Mouse (Mus musculus) right cerebral cortex, postnatal 10 days (tissue): Measurements from ENCODE around the gene Coro1c.
"Not testable (repeated sequence)": the region's sequence is repeated elsewhere in the genome, so short reads cannot be mapped to it uniquely, and the experiment has no call there.

Experiments used
- DNase-seq, 2 experiments: peaks; one replicate each; pipeline ENCODE4 v3.0.0; 2021; ENCODE audit warnings: low spot score in 2 of 2

Gene Coro1c

GRCm38 (mm10) chr5:113829566-113830291 is 78.8 kb downstream of the Coro1c start:
- DNase-seq: no peak

DNA sequence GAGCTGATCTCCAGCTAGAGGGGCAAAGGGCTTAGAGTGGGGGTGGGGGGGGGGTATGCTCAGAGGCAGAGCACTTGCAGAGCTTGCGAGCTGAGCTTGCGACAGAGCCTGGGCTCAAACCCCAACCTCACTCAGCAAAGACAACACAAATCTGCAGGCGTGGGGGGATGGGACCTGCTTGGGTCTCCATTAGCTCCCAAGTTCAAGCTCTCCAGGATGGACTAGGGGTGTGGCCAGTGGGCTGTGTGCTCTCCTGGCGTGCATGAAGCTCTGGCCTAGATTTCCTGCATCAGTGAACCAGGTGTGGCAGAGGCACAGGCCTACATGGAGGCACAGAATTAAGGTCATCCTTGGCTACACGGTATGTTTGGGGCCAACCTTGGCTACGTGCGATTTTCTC is 80.1 kb downstream of the Coro1c start:
- no peak for DNase-seq

DNA sequence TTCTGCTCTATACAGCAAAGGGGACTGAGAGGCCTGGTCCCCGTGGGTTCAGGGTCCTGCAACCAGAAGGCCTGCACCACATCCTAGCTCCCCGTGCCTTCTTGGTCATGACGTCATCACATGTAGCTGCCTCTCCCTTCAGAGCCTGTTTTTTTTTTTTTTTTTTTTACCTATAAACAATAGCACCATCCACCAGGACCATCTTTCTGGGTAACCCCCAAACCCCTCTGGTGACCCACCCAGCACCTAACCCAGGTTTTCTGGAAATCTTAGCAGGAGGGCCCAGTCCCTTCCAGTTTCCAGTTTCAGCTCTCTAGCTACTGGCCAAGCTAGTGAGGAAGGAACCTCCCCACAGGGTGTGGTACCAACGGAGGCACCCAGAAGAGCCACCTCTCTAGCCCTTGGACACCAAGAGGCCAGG is 80.6 kb downstream of the Coro1c start:
- DNase-seq: no peak

DNA sequence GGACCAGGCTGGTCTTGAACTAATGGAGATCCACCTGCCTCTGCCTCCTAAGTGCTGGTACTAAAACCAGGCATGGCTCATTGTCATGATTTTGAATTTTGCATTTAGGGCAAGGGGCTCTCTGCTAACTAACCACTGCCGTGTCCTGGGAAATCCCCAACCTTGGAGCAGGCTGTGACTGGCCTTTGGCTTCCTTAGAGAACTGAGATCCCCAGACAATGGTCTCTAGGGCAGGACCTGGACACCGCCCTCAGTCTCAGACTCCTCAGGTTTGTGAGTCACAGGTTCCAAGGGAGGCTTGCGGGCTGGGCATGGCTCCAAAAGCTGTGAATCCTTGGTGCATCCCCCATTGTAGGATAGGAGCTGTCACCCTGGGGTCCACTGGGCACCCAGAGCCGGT is 81.9 kb downstream of the Coro1c start:
- no peak for DNase-seq

- no peak for DNase-seq
Observed at GRCm38 (mm10) chr5:113825558-113825957, 83.0 kb downstream of the Coro1c start.

DNA sequence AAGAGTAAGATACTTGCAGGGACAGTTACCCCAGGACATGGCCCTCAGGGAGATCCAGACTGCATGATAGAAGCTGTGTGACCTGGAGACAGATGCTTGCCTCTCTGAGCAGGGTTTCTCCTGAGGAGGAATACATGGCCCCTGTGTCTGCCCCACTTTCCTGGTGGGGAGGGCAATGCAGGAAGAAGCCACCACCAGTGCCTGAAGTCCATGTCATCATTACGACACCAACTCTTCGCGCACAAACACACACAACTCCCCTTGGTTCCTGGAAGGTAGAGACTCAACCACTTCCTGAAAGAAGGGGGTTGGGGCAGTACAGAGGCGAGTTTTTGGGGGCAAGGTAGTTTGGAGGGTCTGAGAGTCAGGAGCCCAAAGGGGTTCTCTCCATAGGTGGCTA is 84.3 kb downstream of the Coro1c start:
- DNase-seq: no peak

DNA sequence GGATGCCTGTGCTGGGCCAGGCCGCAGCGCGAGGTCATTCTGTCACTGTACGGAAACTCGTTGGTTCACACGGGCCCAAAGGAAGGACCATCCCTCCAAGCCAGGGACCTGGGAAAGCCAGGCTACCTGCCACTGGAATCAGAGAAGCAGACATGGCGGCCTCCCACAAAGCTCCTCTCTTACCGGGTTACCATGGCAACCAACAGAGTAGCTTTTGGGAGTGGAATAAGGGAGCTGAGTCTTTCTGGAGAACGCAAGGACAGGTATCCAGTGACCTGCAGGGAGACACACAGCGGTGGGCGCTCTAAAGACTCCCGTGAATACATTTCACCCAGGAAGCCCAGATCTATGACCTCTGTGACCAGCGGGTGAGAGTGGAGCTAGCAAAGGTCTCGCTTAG is 90.0 kb downstream of the Coro1c start:
- peak in 1 of 2 experiments; percentile 51 for DNase-seq

DNA sequence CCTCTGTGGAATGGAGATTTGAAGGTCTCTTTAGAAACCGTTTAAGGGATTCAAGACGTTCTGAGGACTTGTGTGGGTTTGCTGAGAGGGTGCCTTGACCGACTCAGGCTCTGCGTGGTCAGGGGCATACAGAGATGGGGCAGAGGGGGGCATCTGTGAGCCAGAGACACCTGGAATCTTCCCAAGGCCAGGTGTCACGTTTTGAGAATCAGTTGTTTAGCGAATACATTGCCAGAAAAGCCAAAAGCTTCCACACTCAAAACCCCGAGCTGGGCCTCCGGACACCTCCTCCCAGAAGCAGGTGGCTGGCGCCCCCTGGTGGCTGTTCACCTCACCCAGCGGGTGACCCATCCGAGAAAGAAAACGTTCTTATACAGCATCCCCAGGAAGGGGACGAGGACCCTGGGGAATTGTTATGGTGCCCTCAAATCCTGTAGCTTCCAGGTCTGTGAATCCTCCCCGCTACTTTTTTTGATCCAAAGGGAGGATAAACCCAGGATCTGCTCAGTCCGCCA is 92.9 kb downstream of the Coro1c start:
- DNase-seq: peak in 1 of 2 experiments; percentile 76

- no peak for DNase-seq
Observed at GRCm38 (mm10) chr5:113815041-113815389, 93.5 kb downstream of the Coro1c start.

GRCm38 (mm10) chr5:113814111-113815040 is 94.2 kb downstream of the Coro1c start:
- DNase-seq: no peak

GRCm38 (mm10) chr5:113813608-113814007 is 95.0 kb downstream of the Coro1c start:
- DNase-seq: no peak

DNA sequence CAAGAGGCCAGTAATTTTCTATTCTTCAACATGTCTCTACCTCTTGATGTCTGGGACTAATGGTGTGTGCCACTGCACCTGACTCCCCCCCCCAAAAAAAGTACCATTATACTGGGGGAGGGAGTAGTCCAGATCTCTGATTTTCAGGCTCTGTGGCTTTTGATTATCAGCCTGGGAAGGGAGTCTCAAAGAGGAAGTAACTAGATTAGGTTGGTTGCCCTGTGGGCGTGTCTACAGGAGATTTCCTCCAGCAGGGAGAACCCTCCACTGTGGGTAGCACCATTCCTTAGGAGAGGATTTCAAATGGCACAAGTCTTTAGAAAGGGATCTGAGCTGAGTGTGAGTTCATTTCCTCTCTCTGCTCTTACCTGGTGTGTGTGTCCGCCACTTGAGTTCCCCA is 95.9 kb downstream of the Coro1c start:
- no peak for DNase-seq

DNA sequence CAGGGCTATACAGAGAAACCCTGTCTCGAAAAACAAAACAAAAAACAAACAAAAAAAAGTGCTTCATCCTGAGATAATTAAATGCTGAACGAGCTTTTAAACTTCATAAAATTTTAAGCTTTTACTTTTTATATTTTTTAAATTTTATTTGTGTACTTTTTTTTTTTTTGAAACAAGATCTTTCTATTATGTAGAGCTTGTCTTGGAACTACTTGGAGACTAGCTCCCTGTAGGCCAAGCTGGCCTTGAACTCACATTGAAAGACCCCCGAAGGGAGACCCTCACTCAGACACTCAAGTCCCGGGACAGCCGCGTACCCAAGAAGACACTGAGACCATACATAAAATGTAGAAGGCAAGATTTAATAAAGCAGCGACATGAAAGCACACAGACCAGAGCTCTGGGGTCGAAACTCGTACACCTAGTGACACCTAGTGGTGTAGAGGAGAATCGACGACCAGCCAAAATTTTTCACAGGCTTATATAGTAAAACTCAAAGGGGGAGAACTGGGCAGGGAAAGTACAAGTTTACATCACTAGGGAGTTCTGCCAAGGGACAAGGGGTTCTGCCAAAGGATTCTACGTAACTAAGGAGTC is 96.6 kb downstream of the Coro1c start:
- DNase-seq: not testable (repeated sequence)

GRCm38 (mm10) chr5:113810111-113810510 is 98.4 kb downstream of the Coro1c start:
- no peak for DNase-seq

GRCm38 (mm10) chr5:113808177-113808576 is 100.4 kb downstream of the Coro1c start:
- no peak for DNase-seq

- no peak for DNase-seq
Observed at GRCm38 (mm10) chr5:113807712-113808111, 100.8 kb downstream of the Coro1c start.

DNA sequence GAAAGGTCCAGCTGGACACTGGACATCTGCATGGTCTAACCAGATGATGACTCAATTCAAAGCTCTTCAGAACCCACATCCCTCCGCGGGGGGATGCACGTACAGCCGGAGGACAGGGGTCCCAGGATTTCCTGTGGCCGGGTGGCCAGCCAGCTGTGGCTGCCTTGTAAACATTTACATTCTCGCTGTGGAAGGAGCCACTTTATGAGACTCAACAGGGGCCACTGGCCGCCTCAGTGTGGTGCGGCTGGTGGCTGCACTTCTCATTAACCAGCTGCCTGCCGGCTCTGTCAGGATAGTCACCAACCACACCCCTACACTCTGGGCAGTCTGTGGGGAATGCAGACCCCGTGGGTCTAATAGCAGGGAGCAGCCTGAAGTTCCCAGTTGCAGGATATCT is 102.1 kb downstream of the Coro1c start:
- DNase-seq: no peak

DNA sequence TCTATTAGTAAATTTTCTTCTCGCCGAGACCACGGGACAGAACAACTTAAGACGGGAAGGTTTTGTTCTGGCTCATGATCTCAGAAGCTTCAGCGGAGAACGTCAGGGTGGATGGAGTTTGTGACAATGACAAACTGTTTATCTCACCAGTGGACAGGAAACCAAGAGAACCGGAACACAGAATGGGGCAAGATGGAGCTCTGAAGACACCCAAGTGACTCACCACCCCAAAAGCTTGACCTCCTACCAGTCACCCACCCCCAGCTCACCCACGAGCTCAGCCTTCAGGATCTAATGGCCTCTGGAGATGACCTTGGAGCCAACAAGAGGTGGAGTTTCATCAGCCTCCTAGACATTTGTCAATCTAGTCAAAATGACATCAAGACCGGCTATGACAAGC is 103.3 kb downstream of the Coro1c start:
- no peak for DNase-seq

DNA sequence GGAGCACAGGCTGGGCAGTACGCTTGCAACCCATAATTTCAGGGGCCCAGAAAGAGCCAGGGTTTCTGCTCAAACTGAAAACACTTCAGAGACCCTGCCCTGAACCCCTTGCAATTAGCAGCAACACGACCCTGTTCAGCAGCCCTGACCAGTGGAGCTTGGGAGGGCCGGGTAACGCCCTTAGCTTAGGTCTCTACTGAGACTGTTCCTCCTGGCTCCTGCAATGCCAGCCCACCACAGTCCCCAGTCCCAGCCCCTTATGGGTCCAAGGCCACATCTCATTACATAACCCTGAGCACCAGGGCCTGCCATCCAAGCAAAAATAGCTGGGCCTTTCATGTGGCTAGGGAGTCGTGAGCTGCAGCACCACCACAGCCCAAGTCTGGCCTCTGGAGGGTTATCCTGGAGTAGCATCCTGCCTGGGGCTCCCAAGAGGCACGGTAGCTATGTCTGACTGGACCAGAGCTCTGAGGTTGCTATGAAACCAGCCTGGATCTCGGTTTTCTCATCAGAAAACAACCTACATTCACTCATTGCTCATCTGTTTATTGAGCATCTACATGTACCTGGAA is 104.1 kb downstream of the Coro1c start:
- DNase-seq: no peak

DNA sequence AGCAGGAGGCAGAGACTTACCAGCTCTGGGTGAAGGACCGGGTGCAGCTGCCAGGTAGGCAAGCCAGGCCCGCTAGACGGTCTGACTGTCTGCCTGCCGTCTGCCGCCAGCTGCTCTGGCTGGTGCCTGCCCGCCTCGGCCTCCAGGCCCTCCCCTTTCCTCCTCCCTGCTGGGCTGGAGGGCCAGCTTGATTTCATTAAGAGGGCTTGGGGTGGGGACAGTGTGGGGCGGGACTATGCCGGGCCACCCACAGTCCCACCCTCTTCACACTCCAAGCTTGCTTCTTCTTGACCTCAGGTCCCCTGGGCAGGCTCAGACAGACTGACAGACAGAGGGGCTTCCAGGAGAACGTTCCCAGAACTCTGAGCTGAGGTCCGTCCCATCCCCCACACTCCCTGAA is 108.3 kb downstream of the Coro1c start, which contains the start of gene Tmem119:
Gene Tmem119 (minus strand): TSS at position 237 of the 400 bp plus-strand sequence.
- DNase-seq: peak; percentile 49 to 54

GRCm38 (mm10) chr5:113799691-113800090 is 108.9 kb downstream of the Coro1c start:
- no peak for DNase-seq

- DNase-seq: no peak
Observed at GRCm38 (mm10) chr5:113798525-113798924, 110.0 kb downstream of the Coro1c start.
